Mouse (Mus musculus): ENCODE measurements around the gene Asic4.

DNA sequence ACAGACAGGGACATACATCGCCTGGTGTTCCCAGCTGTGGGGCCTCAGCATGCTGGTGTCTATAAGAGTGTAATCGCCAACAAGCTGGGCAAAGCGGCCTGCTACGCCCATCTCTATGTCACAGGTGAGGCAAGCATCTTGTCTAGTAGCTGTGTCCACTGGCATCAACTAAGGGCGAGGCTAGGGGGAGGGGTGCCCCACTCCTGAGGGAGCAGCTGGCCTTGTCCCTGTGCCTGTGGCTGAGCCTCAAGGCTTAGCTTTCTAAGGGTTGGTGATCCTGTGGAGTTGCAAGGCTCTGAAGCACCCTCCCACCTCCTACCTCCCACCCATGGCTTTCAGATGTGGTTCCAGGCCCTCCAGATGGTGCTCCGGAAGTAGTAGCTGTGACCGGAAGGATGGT lies 40.3 kb upstream of the Asic4 start:
- TF ChIP-seq CTCF (IDR thresholded peaks at IDR 0.05; ENCODE audit: borderline replicate concordance, control insufficient read depth, extremely low read depth, insufficient read depth, low read length, poor library complexity) (no peak), POLR2A (IDR thresholded peaks at IDR 0.05; ENCODE audit: control insufficient read depth, extremely low read depth, insufficient read depth, low read length, poor library complexity) (no peak)

Data from thymus, adult 2 months (tissue).